Mouse (Mus musculus) right cerebral cortex, adult 18-20 months (tissue): ENCODE data around the gene Slc24a4.

Experiments
- DNase-seq: peaks from one replicate; pipeline ENCODE4 v3.0.0; 2022; ENCODE audit warnings: mixed read lengths

The Slc24a4 gene

DNA sequence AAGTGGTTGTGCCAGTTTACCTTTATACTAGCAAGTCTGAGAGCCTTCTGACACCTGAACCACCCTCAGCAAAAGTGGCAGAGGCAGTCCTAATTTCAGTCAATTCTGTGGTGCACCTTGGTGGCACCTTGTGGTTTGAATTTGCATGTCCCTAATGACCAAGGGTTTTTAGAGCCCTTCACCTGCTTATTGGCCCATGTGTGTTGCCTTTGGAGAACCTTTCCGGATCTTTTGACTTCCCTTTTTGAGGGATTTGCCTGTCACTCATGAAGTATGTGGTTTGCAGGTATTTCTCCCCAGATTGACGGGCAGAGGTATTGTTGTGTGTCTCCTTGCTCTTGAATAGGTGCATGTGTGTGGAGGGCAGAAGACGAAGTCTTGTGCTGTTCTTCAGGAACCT lies 181.7 kb downstream of the Slc24a4 start:
- no peak for DNase-seq

GRCm38 (mm10) chr12:102311454-102311853 lies 182.9 kb downstream of the Slc24a4 start:
- no peak for DNase-seq
